Mouse (Mus musculus): ENCODE measurements at regions not wholly inside any gene's neighbourhood (a gene's known extent, or its start where the extent isn't known, plus 50 kb on each side); places are given as distances from the start of the nearest gene placed in this dataset.

- peak; percentile 25 for DNase-seq
Measured at GRCm38 (mm10) chr15:38414318-38415090, 989.1 kb downstream of the 4930447A16Rik start.

GRCm38 (mm10) chr15:38415091-38415486 is 989.7 kb downstream of the 4930447A16Rik start:
- no peaks in the 10 kb centered on the region for H3K9me3 ChIP-seq (ENCODE audit: control insufficient read depth, low read length)
- no peaks in the 10 kb centered on the region for H3K4me1 ChIP-seq (ENCODE audit: control insufficient read depth, insufficient read depth, low read length)
- H3K9ac ChIP-seq (replicated peaks; ENCODE audit: low read length): no peak overlapping the region
- H3K27ac ChIP-seq (replicated peaks; ENCODE audit: low read depth, low read length): no peak overlapping the region
- no peaks in the 10 kb centered on the region for H3K27me3 ChIP-seq (ENCODE audit: control insufficient read depth, insufficient read depth, low read length)
- H3K4me2 ChIP-seq (ENCODE audit: low read length): no peak overlapping the region
- ATAC-seq (ENCODE audit: low FRiP score, low TSS enrichment) (no peak), DNase-seq (no peak)
- WGBS: 76% methylated on average over 2 of the region's 2 CpGs
- no peaks in the 10 kb centered on the region for H3K36me3 ChIP-seq (ENCODE audit: control insufficient read depth, insufficient read depth, low read length)
- no peak overlapping the region for H3K4me3 ChIP-seq (replicated peaks; ENCODE audit: low read depth, low read length)

More at GRCm38 (mm10) chr15:38414318-38415090, 989.1 kb downstream of the 4930447A16Rik start:
- no peaks in the 10 kb centered on the region for H3K36me3 ChIP-seq (ENCODE audit: control insufficient read depth, insufficient read depth, low read length)
- H3K27me3 ChIP-seq (ENCODE audit: control insufficient read depth, insufficient read depth, low read length): no peaks in the 10 kb centered on the region
- H3K9me3 ChIP-seq (ENCODE audit: control insufficient read depth, low read length): no peaks in the 10 kb centered on the region
- no peak overlapping the region for H3K27ac ChIP-seq (replicated peaks; ENCODE audit: low read depth, low read length)
- H3K9ac ChIP-seq (replicated peaks; ENCODE audit: low read length): no peak overlapping the region
- H3K4me2 ChIP-seq (ENCODE audit: low read length): no peak overlapping the region
- H3K4me1 ChIP-seq (ENCODE audit: control insufficient read depth, insufficient read depth, low read length): no peaks in the 10 kb centered on the region
- no peak overlapping the region for H3K4me3 ChIP-seq (replicated peaks; ENCODE audit: low read depth, low read length)
- ATAC-seq (ENCODE audit: low FRiP score, low TSS enrichment): no peak
- 66% methylated on average over 8 of the region's 8 CpGs for WGBS

- Histone ChIP-seq H3K27me3 (ENCODE audit: control insufficient read depth, insufficient read depth, low read length) (no peaks in the 10 kb centered on the region), H3K9ac (replicated peaks; ENCODE audit: low read length) (no peak overlapping the region), H3K4me1 (ENCODE audit: control insufficient read depth, insufficient read depth, low read length) (no peaks in the 10 kb centered on the region), H3K4me2 (ENCODE audit: low read length) (no peak overlapping the region), H3K27ac (replicated peaks; ENCODE audit: low read depth, low read length) (no peak overlapping the region), H3K9me3 (ENCODE audit: control insufficient read depth, low read length) (no peaks in the 10 kb centered on the region), H3K36me3 (ENCODE audit: control insufficient read depth, insufficient read depth, low read length) (no peaks in the 10 kb centered on the region), H3K4me3 (replicated peaks; ENCODE audit: low read depth, low read length) (no peak overlapping the region)
- no peak for ATAC-seq (ENCODE audit: low FRiP score, low TSS enrichment)
- 75% methylated on average over 7 of the region's 7 CpGs for WGBS
- no peak for DNase-seq
Measured at GRCm38 (mm10) chr15:38419621-38420020, 994.3 kb downstream of the 4930447A16Rik start.

GRCm38 (mm10) chr15:38420784-38421183 is 995.4 kb downstream of the 4930447A16Rik start:
- no peak for ATAC-seq (ENCODE audit: low FRiP score, low TSS enrichment)
- no peaks in the 10 kb centered on the region for H3K4me1 ChIP-seq (ENCODE audit: control insufficient read depth, insufficient read depth, low read length)
- no peak overlapping the region for H3K4me2 ChIP-seq (ENCODE audit: low read length)
- H3K36me3 ChIP-seq (ENCODE audit: control insufficient read depth, insufficient read depth, low read length): no peaks in the 10 kb centered on the region
- H3K27me3 ChIP-seq (ENCODE audit: control insufficient read depth, insufficient read depth, low read length): no peaks in the 10 kb centered on the region
- H3K27ac ChIP-seq (replicated peaks; ENCODE audit: low read depth, low read length): no peak overlapping the region
- WGBS: 54% methylated on average over 3 of the region's 3 CpGs
- H3K9me3 ChIP-seq (ENCODE audit: control insufficient read depth, low read length): no peaks in the 10 kb centered on the region
- no peak overlapping the region for H3K4me3 ChIP-seq (replicated peaks; ENCODE audit: low read depth, low read length)
- DNase-seq: no peak
- no peak overlapping the region for H3K9ac ChIP-seq (replicated peaks; ENCODE audit: low read length)

GRCm38 (mm10) chr15:38422741-38423140 is 997.4 kb downstream of the 4930447A16Rik start:
- H3K4me2 ChIP-seq (ENCODE audit: low read length): no peak overlapping the region
- no peaks in the 10 kb centered on the region for H3K36me3 ChIP-seq (ENCODE audit: control insufficient read depth, insufficient read depth, low read length)
- H3K4me3 ChIP-seq (replicated peaks; ENCODE audit: low read depth, low read length): no peak overlapping the region
- H3K9me3 ChIP-seq (ENCODE audit: control insufficient read depth, low read length): no peaks in the 10 kb centered on the region
- H3K27me3 ChIP-seq (ENCODE audit: control insufficient read depth, insufficient read depth, low read length): no peaks in the 10 kb centered on the region
- 81% methylated on average over 6 of the region's 6 CpGs for WGBS
- no peaks in the 10 kb centered on the region for H3K4me1 ChIP-seq (ENCODE audit: control insufficient read depth, insufficient read depth, low read length)
- ATAC-seq (ENCODE audit: low FRiP score, low TSS enrichment) (no peak), DNase-seq (no peak)
- no peak overlapping the region for H3K9ac ChIP-seq (replicated peaks; ENCODE audit: low read length)
- H3K27ac ChIP-seq (replicated peaks; ENCODE audit: low read depth, low read length): no peak overlapping the region

- Histone ChIP-seq H3K36me3 (ENCODE audit: control insufficient read depth, insufficient read depth, low read length) (no peaks in the 10 kb centered on the region), H3K9me3 (ENCODE audit: control insufficient read depth, low read length) (no peaks in the 10 kb centered on the region), H3K4me1 (ENCODE audit: control insufficient read depth, insufficient read depth, low read length) (no peaks in the 10 kb centered on the region), H3K27ac (replicated peaks; ENCODE audit: low read depth, low read length) (no peak overlapping the region), H3K4me2 (ENCODE audit: low read length) (no peak overlapping the region), H3K4me3 (replicated peaks; ENCODE audit: low read depth, low read length) (no peak overlapping the region), H3K9ac (replicated peaks; ENCODE audit: low read length) (no peak overlapping the region), H3K27me3 (ENCODE audit: control insufficient read depth, insufficient read depth, low read length) (no peaks in the 10 kb centered on the region)
- ATAC-seq (ENCODE audit: low FRiP score, low TSS enrichment) (no peak), DNase-seq (no peak)
- 83% methylated on average over 4 of the region's 4 CpGs for WGBS
Measured at GRCm38 (mm10) chr15:38425506-38425905, 1000.2 kb downstream of the 4930447A16Rik start.

GRCm38 (mm10) chr15:38427966-38428365 is 1002.6 kb downstream of the 4930447A16Rik start:
- Histone ChIP-seq H3K4me2 (ENCODE audit: low read length) (no peak overlapping the region), H3K27ac (replicated peaks; ENCODE audit: low read depth, low read length) (no peak overlapping the region), H3K27me3 (ENCODE audit: control insufficient read depth, insufficient read depth, low read length) (no peaks in the 10 kb centered on the region), H3K36me3 (ENCODE audit: control insufficient read depth, insufficient read depth, low read length) (no peaks in the 10 kb centered on the region), H3K4me3 (replicated peaks; ENCODE audit: low read depth, low read length) (no peak overlapping the region), H3K9ac (replicated peaks; ENCODE audit: low read length) (no peak overlapping the region), H3K9me3 (ENCODE audit: control insufficient read depth, low read length) (no peaks in the 10 kb centered on the region), H3K4me1 (ENCODE audit: control insufficient read depth, insufficient read depth, low read length) (no peaks in the 10 kb centered on the region)
- DNase-seq (no peak), ATAC-seq (ENCODE audit: low FRiP score, low TSS enrichment) (no peak)
- WGBS: 60% methylated on average over 1 of the region's 1 CpGs

- Histone ChIP-seq H3K36me3 (ENCODE audit: control insufficient read depth, insufficient read depth, low read length) (no peaks in the 10 kb centered on the region), H3K4me3 (replicated peaks; ENCODE audit: low read depth, low read length) (no peak overlapping the region), H3K9me3 (ENCODE audit: control insufficient read depth, low read length) (no peaks in the 10 kb centered on the region), H3K27me3 (ENCODE audit: control insufficient read depth, insufficient read depth, low read length) (no peaks in the 10 kb centered on the region), H3K9ac (replicated peaks; ENCODE audit: low read length) (no peak overlapping the region), H3K4me2 (ENCODE audit: low read length) (no peak overlapping the region), H3K4me1 (ENCODE audit: control insufficient read depth, insufficient read depth, low read length) (no peaks in the 10 kb centered on the region), H3K27ac (replicated peaks; ENCODE audit: low read depth, low read length) (no peak overlapping the region)
- WGBS: 79% methylated on average over 2 of the region's 2 CpGs
- ATAC-seq (ENCODE audit: low FRiP score, low TSS enrichment): no peak
- DNase-seq: no peak
Measured at GRCm38 (mm10) chr15:38431668-38432067, 1006.3 kb downstream of the 4930447A16Rik start.

- no peaks in the 10 kb centered on the region for H3K27me3 ChIP-seq (ENCODE audit: control insufficient read depth, insufficient read depth, low read length)
- no peak overlapping the region for H3K4me3 ChIP-seq (replicated peaks; ENCODE audit: low read depth, low read length)
- H3K9me3 ChIP-seq (ENCODE audit: control insufficient read depth, low read length): no peaks in the 10 kb centered on the region
- no peak overlapping the region for H3K9ac ChIP-seq (replicated peaks; ENCODE audit: low read length)
- H3K27ac ChIP-seq (replicated peaks; ENCODE audit: low read depth, low read length): no peak overlapping the region
- no peak for ATAC-seq (ENCODE audit: low FRiP score, low TSS enrichment)
- H3K4me1 ChIP-seq (ENCODE audit: control insufficient read depth, insufficient read depth, low read length): no peaks in the 10 kb centered on the region
- 88% methylated on average over 7 of the region's 7 CpGs for WGBS
- H3K4me2 ChIP-seq (ENCODE audit: low read length): no peak overlapping the region
- H3K36me3 ChIP-seq (ENCODE audit: control insufficient read depth, insufficient read depth, low read length): no peaks in the 10 kb centered on the region
- no peak for DNase-seq
Measured at GRCm38 (mm10) chr15:38433386-38433785, 1008.0 kb downstream of the 4930447A16Rik start.
